Mouse (Mus musculus) cerebral cortex, adult 2 months (tissue): ENCODE measurements around the gene Med13.

Experiments used
- WGBS: fragments of 180-500 bp; shearing (Covaris S2); methylation state at CpG from one replicate; pipeline ENCODE4 v1.1.7; 2018; 5-methylcytosine and 5-hydroxymethylcytosine counted together

Med13 gene

GRCm38 (mm10) chr11:86292201-86292600 lies 65.2 kb downstream of the Med13 start:
- 94% methylated on average over 10 of the region's 10 CpGs for WGBS

- WGBS: 95% methylated on average over 6 of the region's 6 CpGs
Measured at GRCm38 (mm10) chr11:86291714-86292113, 65.7 kb downstream of the Med13 start.

DNA sequence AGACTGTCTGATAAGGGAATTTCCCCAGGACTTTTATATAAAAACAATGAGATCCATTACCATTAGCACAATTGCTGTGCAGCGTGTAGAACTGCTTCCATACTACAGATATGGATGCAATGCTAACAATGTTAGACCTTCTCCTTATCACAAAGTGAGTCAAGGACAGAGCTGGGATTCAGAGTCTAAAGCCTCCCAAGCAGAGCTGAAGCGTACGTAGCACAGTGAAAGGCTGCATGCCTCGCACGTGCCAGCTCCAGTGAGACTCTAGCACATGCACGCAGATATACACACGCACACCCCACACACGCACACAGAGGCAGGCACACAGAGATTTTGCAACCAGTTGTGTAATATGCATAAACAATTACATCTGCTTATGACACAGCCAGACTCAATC lies 71.7 kb downstream of the Med13 start:
- 39% methylated on average over 8 of the region's 8 CpGs for WGBS

DNA sequence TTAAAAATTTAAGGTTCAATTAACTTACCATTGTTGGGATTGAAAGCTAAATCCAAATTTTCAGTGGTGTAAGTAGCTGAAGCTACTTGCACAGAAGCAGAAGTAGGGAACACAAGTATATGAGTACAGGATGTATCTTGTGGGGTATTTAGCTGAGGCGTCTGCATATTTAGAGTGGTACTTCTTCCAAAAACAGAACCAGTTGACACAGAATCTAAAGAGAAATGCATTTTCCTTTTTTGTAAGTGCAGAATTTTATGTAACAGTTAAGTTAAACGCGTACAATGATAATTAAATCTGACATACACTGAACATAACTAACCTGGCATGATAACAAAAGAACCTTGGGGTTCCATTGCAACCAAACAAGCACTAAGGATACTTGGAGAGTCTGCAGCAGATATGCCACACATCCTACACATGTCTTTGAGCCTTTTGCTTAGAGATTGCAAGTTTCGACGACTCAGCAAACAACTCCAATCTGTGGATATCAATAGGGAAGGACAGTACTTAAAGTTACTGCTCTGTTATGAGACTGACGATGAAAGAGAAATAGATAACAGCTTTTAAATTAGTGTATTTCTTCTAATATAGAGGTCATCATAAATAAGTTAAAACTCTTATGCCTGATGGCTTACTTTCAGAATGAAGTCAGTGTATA lies 78.8 kb downstream of the Med13 start:
- 61% methylated on average over 6 of the region's 6 CpGs for WGBS

- WGBS: 5% methylated on average over 32 of the region's 32 CpGs
Measured at GRCm38 (mm10) chr11:86257460-86258076, 99.8 kb downstream of the Med13 start, which contains the start of gene Ints2. Ints2 (minus strand) TSS chr11:86257575.

DNA sequence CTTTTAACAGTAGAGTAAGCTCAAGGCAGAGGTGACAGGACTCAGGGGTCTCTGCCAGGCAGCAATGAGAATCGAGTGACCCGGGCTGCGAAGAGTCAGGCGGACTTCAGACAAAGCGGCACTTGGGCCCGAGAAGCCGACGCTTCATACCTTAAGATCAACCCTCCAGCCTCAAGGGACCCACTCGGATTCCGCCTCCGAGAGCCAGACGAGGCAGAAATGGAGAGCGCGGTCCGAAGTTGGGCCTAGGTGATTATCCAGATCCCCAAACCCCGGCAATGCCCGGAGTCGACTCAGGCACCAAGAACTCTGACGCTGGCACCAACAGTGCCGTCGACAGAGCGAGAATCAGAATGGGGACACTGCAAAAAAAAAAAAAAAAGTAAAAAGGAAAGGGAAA lies 100.3 kb downstream of the Med13 start:
- WGBS: under 1% methylated on average over 22 of the region's 22 CpGs

GRCm38 (mm10) chr11:86253342-86253741 lies 104.1 kb downstream of the Med13 start:
- WGBS: 69% methylated on average over 1 of the region's 1 CpGs

- WGBS: 87% methylated on average over 4 of the region's 4 CpGs
Measured at GRCm38 (mm10) chr11:86232446-86232845, 125.0 kb downstream of the Med13 start.

DNA sequence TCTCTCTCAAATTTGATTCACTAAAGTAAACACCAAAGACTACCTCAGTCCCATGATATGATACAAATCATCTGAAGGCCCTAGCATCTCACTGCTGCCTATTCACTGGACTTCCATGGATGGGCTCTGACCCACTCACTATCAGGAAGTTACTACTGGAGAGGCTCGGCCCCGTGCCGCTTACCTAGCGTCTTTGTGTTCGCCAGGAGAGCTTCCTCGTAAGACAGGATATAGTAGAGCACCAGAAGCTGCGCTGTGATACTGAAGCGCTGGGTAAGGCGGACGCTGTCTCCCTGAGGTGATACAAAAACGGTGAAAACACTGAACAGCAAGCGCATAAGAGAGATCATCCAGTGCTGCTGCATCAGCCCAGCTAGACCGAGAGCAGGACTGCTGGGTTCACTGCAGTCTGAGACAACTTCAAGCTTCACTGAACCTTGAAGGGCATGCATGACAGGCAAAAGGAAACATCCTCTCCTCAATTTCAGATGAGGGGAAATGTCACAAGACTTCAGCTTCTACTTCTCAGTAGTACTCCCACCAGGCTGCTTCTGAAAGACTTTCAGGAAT lies 125.5 kb downstream of the Med13 start:
- 96% methylated on average over 13 of the region's 13 CpGs for WGBS

DNA sequence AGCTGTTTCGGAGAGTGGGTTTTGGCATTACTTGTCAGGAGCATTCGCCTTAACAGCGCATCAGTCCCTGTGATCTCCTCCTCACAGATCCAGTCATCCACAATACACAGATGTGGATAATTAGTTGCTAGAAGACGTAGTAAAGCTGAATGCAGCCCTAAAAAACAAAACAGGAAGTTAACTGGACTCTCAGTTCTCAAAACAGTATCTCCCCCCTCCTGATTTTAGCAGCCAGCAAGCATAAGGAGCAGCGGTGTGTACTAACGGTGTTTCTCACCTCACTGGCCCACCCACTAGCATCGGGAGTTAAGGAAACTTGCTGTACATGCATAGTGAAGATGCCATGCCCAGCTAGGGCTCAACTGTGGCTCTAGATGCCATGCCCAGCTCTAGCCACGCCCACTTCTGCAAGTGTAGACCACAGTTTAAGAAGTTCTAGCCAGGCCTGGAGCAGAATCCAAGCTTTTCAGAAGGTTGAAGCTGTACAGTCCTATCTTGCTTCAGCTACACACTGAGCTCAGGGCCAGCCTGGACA lies 130.7 kb downstream of the Med13 start:
- 85% methylated on average over 8 of the region's 8 CpGs for WGBS

DNA sequence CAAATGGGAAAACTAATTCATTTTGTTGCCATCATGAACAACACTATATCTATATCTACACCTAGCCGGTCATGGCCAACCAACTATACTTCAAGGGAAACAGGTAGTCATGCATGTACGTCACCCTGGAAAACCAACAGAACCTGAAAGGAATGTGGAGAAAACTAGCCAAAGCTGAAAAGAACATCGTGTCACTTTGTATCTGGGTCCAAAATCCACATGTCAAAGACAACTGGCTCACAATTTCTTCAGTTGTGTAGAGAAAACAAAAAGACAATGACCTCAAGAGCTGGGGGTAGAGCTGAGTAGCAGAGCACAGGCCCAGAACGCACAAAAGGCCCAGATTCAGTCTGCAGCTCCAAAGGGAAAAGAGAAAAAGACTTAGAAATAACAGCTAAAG lies 131.6 kb downstream of the Med13 start:
- WGBS: 80% methylated on average over 4 of the region's 4 CpGs
